Mouse (Mus musculus): ENCODE measurements at regions not wholly inside any gene's neighbourhood (a gene's known extent, or its start where the extent isn't known, plus 50 kb on each side); places are given as distances from the start of the nearest gene placed in this dataset.

DNA sequence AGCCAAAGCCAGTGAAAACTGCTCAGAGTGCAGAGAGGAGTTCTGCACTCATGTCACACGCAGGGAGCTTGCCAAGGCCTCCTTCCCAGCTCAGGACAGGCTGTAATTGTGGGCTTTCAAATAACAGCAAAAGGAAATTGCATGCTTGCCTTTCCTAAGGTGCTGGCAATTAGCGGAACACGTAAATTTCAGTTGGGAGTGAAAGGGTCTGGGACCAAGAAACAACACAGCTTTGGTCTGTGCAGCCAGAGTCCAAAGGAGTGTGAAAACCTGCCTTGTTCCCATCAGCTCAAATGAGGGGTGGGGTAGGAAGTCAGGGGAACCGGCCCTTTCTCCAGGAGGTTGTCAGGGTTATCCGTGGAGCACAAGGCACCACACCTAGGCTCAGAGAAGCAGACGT lies 450.3 kb downstream of the Irx1 start:
- DNase-seq (ENCODE audit: extremely low spot score in 1 of 2, low spot score in 1 of 2): no peak

DNA sequence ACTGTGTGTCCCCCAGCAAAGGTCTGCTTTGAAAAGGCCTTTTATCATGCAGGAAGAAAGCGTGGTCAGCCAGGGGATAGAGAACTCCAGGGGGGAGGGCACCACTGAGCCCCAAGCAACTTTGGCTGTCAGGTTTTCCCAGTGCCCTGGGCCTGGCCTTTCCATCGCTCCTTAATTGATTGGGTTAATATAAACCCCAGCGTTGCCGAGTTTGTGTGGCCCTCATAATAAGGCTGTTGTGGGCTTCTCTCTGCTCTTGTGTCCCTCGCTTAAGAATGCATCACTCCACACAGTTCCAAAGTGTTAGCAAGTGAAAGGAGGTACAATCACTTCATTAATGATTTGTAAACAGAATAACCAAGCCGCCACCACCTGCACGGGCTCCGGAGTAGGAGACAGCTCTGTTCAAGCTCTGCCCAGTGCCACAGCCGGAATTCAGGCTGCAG lies 455.5 kb downstream of the Irx1 start:
- DNase-seq (ENCODE audit: extremely low spot score in 1 of 2, low spot score in 1 of 2): peak in 1 of 2 experiments; percentile 7

DNA sequence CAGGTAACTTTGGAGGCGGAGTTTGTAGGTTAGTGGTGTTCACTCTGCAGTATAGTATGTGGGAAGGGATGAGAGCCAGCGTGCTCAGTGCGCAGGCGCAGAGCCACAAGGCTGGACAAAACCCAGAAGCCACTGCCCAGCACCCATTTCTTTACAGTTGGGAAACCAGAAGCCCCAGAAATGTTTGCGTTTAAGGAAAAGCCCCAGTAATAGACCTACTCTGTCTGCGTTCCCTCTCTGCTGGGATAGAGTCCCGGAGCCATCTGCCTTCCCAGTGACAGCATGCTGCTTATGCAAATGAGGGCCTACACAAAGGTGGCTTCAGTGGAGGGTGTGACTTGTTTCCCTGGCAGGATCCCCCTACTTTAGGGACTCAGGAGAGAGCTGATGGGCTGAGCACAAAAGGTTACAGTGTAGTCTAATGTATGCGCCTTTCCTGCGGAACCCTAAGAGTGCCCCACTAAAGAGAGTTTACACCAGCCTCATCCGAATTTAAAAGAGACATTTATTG lies 456.0 kb downstream of the Irx1 start:
- DNase-seq (ENCODE audit: extremely low spot score in 1 of 2, low spot score in 1 of 2): peak; percentile 11 to 16

DNA sequence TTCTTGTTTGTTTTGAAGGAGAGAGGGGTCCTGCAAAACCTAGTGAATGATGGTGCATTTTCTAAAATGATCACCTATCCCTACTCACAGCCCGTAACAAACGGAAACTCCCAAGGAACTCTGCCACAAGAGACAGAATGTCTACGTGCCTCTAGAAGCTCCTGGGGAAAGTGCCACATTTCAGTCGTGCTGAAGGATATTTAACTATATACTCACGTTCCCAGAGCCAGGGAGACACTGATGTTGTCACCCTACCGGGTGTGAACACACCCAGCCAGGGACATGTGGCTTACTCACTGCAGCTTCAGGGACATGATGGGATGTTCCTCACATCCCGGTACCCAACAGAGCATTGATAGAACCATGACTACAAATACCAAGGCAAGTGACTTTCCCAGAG lies 456.7 kb downstream of the Irx1 start:
- no peak for DNase-seq (ENCODE audit: extremely low spot score in 1 of 2, low spot score in 1 of 2)

DNA sequence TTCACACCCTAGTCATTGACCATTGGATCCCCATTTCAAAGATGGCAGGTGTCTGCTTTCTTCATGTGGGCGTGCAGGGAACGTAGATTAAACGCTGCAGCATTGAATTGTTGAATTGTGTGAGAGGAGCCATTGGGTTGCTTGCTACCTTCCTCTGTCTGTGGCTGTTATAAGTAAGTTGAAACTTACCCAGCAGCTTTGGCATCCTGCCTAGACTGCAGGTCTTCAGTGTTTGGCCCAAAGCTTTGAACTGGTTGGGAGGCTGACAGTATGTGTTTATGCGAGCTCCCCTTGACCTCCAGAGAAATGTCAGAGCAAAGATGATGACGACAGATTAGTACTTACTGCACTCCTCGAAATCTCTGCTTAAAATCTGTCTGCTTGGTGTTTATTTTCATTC lies 473.8 kb downstream of the Irx1 start:
- no peak for DNase-seq (ENCODE audit: extremely low spot score in 1 of 2, low spot score in 1 of 2)

DNA sequence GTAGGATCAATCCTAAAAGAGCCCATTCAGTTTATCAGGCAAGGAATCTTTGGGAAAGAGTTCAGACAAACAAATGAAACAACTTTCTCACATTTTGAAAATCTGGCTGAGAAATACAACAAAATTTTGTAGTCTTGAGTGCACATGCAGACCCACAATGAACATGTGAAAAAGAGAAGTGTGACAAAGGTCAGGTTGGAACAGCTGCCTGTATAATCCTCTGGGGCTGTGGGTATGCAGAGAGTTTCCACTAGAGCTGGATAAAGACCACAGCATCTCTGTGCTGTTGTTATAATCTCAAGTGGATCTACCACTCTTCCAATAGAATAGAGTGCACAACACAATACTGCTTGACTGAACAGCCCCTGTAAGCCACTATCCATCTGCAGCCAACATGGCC lies 482.3 kb downstream of the Irx1 start:
- DNase-seq (ENCODE audit: extremely low spot score in 1 of 2, low spot score in 1 of 2): no peak

DNA sequence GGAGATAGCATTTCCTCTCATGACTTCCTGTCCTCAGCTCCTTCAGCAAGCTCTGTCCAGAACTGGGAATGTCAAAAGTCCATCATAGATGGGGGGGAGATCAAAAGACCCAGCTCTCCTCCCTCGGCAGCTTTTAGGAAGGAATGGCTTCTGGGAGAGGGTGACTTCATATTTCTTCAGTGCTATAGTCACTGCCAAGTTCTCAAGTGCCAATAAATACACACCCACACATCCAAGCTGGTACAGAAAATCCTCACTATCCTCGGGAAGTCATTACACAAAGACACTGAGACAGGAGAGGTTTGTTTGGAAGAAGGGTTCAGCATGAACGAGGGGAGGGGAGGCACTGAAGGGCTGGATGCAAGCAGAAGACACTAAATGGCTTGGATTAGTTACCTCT lies 502.0 kb downstream of the Irx1 start:
- DNase-seq (ENCODE audit: extremely low spot score in 1 of 2, low spot score in 1 of 2): no peak

DNA sequence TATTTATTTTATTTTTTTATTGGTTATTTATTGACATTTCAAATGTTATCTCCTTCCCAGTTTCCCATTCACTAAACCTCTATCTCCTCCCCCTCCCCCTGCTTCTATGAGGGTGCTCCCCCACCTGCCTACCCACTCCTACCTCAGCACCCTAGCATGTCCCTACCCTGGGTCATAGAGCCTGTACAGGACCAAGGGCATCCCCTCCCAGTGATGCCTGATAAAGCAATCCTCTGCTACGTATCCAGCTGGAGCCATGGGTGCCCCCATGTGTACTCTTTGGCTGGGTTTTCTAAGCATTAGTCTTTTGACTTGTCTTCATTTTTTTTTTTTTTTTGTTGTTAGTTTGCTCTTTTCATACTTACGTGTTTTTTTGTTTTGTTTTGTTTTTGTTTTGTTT lies 502.9 kb downstream of the Irx1 start:
- no peak for DNase-seq (ENCODE audit: extremely low spot score in 1 of 2, low spot score in 1 of 2)

DNA sequence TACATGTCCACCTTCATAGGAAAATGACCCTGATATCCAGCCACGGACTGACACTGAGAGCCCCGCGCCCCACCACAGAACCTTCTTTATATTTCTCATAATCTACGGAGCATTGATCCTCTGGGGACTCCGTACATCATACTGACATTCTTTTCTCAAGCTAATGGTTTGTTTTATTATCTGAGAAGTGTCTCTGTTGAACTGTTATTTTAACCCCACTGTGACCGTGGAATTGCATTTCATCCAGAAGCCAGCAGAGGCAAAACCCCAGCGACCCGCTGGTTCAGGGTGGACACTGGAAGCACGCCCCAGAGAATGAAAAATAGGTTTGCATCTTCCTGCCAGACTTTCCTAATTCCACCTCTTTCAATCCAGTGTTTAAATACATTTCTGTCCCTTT lies 503.4 kb downstream of the Irx1 start:
- DNase-seq (ENCODE audit: extremely low spot score in 1 of 2, low spot score in 1 of 2): no peak

DNA sequence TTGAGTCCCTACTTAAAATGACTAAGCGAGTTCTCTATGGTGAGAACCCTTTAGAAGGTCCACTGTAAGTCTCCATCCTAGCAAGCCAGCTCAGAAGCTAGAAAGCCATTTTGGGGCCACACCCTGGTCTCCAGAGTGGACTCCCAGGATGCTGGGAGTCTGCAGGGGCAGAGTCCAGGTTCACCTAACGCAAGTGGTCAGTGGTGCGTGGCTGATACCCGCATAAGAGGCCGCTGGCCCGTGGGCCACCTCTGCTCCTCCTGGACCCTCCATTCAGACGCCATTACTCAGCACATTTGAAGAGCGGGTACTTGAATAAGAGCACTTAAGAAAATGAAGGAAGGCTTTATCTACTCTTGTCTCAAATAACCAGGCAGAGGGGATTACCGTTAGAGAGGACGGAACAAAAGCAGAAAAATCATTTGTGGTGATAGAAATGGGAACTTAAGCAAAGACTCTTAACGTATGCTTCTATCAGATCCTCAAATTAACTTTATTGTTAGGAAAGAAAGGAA lies 504.4 kb downstream of the Irx1 start:
- DNase-seq (ENCODE audit: extremely low spot score in 1 of 2, low spot score in 1 of 2): no peak

DNA sequence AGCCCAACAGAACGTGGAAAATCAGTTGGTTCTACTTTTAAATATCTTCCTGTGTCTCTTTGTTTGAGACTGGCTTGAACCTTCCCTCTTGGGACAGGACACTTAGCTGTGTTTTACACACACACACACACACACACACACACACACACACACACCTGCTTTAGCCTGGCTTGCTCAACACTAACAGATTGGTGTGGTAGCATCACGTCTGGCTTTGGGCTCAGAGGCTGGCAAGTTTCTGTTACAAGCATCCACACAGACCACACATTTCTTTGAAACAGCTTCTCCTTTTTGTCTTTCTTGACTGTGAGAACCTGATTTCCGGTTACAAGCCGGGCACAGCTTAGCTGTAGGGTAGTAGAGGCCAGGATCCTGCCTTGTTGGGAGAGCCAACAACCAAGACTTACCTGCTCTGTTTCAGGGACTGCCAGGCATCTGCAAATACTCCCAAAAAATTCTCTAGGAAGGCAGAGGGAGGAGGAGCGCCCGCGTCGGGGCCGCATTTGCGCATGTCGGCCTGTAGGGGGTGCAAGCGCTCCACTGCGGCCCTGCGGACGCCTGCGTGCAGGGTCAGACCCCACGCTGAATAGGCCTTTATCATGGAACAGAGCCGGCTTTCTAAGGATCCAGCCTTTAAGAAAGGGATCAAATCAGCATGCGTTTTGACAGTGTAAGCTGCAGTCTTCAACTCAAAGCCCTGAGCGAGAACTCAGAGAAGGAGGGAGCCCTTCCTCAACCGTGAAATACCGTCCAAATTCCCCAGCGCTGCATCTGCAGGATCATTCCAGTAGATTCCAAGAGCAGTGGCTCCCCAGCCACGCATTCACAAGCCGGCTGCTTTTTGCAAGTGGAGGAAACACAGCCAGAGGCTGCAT lies 505.2 kb downstream of the Irx1 start:
- peak; percentile 75 to 81 for DNase-seq (ENCODE audit: extremely low spot score in 1 of 2, low spot score in 1 of 2)

DNA sequence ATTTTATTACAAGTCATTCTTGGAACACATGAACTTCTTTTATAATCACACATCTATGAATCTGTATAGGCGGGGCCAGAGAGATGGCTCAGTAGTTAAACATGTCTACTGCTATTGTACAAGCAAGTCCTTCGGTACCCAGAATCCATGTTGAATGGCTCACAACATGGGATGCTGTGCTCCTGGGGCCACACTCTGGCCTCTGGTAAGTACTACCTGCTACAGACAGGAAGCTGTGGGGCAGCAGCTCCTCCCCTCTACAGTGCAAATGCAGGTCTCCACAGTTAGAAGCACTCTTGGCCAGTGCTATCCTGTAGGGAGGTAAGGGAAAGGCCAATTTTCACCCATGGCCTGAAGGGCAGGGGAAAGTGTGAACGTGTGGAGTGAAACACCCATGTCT lies 506.0 kb downstream of the Irx1 start:
- no peak for DNase-seq (ENCODE audit: extremely low spot score in 1 of 2, low spot score in 1 of 2)

DNA sequence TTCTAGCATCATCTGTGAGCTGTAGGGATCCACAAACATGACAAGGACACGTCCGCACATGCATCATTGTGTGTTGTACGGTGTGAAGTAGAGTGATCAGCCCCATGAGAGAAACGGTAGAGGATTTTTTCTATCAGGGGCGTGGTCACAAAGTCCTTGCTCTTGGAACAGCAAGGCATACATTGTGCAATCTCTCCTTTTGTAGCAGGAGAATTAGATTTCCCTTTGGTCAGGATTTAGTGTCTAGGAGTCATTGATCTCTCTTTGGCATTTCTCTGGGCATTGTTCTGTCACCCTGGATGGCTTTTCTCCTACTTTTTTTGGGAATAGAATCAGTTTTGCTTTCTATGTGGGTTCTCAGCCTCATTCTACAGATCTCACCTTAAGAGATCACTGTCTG lies 511.3 kb downstream of the Irx1 start:
- no peak for DNase-seq (ENCODE audit: extremely low spot score in 1 of 2, low spot score in 1 of 2)

DNA sequence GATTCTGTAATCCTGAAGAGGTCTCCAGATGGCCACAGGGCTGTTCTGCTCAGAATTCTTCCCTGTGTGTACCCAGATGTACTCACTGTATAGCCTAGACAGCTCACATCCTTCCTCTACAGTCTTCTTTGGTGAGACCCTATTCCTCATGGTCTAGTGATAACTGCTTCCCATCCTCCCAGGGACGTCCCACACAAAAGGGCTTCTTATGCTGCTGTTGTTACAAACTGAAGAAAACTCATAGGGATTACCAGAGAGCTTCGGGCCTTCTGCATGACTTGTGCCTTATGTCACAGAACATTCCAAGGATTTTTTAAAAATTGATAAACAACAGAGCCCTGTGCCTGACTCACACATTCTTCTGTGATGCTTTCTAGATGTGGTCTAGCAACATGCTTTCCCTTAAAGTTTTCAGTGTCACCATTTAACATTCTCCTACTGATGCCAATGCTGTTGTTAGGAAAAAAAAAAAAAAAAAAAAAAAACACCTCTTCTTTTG lies 525.9 kb downstream of the Irx1 start:
- DNase-seq (ENCODE audit: extremely low spot score in 1 of 2, low spot score in 1 of 2): no peak

DNA sequence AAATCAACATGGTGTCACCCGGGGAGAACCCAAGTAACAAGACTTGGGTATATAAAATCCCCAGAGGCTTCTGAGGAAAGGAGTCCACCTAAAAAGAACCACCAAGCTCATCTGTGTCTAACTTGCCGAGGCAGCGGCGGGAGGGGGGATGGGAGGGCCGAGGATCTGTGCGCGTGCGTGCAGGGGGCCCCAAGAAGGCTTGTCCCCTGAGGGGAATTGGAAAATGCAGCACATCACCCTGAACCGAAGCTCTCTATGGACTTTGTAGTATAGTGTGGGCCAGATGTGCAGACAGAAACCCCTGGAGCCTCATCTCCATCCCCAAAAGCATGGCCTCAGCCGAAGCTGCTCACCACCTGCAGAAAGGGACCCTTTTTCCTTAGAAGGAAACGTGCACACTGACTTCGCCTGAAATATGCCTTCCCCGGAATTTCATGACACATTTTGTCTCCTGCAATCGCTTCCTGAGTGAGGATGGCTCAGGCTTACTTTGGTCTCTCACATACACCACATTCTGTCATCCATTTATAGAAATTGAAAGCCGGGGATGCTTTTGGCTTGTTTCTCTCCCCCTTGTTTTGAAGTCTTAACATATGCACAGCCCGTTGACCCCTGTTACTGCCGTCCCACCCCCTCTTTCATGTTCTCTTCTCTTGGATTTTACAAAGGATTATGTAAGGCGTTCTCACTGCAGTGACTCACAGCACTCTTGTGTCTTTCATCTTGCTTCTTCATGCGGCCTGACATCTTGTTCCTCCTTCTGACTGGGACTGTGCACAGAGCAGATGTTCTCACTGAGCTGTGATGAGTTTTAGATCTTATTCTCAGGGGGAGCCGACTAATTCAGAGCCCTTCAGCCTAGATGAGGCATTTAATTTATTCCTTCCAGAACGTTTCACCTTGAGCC lies 559.6 kb downstream of the Irx1 start:
- no peak for DNase-seq (ENCODE audit: extremely low spot score in 1 of 2, low spot score in 1 of 2)

DNA sequence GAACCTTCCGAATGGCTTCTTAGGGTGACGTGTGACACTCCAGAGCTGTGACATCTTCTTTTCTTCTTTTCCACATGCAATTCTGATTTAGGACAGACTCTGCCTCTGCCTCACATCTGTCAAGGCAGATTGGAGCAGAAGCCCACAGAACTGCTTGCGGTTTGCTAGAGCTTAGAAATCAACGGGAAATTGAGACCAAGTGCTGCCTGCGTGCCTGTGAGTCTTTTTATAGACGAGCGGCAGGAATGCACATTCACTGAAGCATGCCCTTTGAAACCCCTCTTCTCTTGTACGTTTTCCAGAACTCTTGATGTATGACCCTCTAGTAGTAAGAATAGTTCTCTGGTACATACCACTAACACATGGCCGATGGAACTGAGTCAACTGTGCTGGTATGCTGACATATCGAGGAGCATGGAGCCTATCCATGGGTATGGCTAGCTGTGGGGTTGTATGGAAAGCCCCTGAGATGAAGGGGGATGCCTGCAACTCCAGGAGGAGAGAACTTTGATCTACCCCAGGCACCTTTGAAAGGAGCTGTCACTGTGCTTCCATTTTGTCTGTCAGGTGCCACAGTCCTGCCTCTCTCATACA lies 552.2 kb upstream of the Adamts16 start:
- no peak for DNase-seq (ENCODE audit: extremely low spot score in 1 of 2, low spot score in 1 of 2)

DNA sequence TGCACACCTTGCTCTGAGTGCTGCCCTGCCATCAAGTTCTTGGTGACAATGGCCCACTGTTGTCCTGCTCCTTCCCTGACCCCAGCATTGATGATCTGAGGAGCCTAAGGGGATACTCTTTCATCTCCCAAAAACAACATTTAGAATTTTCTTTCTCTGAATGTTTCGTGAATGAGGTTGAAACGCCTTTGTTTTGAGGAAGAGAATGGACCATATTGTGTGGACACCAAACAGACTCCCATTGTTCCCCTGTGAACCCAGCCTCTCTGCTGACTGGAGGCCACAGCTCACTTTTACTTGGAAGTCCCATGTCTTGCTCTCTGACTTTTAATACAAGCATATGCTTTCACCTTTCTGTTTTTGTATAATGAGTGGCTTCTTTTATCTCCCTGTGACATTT lies 537.0 kb upstream of the Adamts16 start:
- no peak for DNase-seq (ENCODE audit: extremely low spot score in 1 of 2, low spot score in 1 of 2)

DNA sequence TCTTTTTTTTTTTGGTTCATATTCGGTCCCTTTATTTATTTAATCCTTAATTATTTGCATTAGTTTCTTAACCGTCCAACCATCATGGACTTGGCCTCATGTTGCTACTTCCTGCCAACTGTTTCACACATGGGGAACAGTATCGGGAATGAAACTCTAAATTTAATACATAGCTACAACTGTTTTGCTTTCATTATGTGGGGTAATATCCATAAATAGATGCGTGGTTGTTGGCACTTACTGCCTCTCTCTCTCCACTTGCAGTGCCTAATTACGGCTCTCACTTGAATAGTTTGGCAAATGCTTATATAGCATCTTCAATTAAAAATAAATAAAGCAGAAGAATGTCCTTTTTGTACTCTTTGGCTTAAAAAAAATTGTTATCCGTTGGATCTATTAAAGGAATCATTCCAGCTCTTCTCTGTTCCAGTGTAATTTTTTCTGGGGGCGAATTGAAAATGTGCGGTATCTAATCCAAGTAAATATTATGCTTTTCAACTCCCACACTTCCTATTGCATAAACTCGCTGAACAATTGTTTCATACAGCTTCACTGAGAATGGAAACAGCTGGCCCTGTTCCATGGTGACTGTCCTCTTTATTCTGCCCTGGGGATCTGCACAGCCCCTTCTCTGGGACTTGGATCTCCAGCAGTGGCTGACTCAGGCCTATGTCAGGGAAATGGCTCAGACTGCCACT lies 534.4 kb upstream of the Adamts16 start:
- peak in 1 of 2 experiments; percentile 25 for DNase-seq (ENCODE audit: extremely low spot score in 1 of 2, low spot score in 1 of 2)

DNA sequence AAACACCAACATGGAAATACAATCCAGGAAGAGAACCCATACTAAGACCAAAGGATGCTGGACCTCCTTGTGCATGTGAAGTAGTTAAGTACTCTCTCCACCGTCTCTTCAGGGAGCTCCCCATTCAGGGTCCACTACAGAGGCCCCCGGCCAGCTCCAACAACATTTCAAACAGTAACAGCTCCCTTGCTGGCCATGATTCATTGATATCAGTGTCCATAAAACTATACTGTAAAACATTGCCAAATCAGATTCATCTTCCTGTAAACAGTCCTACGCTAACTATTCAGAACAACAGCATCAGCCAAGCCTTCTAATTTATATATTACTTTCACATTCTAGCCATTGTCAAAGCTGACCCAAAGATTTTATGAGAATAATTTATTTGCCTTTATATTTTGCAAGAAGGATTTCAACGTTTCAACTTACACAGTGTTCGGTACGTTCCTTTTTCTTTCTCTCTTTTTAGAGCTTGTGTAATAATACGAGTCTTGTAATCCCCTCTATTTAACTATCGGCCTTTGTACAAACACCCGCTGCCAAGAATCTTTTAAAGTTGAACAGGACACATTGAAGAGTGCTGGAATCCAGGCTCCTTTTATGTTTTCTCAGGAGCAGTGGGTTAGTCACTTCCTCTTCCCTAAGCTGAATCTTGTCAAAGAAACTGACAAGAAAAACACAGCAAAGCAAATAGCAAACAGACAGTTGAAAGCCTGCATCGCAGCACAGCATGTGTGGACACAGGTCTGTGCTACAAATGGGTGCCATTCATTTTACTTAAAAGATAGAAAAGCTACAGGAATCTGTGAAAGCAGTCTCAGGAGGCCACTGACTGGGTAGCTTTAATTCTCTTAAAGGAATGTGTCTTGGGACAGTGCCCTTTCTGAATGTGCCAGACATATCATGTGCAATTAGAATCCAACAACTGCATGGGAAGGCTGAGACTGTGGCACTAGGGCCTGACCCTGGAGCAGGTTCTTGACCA lies 531.4 kb upstream of the Adamts16 start:
- DNase-seq (ENCODE audit: extremely low spot score in 1 of 2, low spot score in 1 of 2): no peak
